Mouse (Mus musculus) liver, adult 2 months (tissue): Measurements from ENCODE around the gene Pwwp2b.

ENCODE experiments used
- CTCF ChIP-seq: fragments of 200-500 bp; IDR thresholded peaks from 2 replicates; pipeline ENCODE4 v1.5.1; 2011; ENCODE audit warnings: low read depth, low read length, control low read depth
- POLR2A ChIP-seq: fragments of 200-500 bp; IDR thresholded peaks from 2 replicates; pipeline ENCODE4 v1.6.1; 2011; ENCODE audit warnings: low read length, control low read depth; ENCODE audit not compliant: insufficient read depth; ENCODE audit errors: extremely low read depth

- TF ChIP-seq POLR2A (no peak), CTCF (no peak)
Measured at GRCm38 (mm10) chr7:139314716-139315115, 66.4 kb downstream of the Pwwp2b start.
